Mouse (Mus musculus) CH12.LX (cell line): ENCODE measurements around the gene Gipr. TPM values are rescaled to one million over a fixed set of nuclear protein-coding genes. Genes with fewer than 3 reads are reported as not detected.

Experiments
- DNase-seq: peaks from one replicate; pipeline ENCODE4 v3.0.0-alpha.2; 2013; ENCODE audit errors: extremely low read depth
- H3K27ac ChIP-seq: 2 replicates; pipeline ENCODE4 v1.5.1; 2012; ENCODE audit warnings: low read depth, mild to moderate bottlenecking, control low read depth, moderate library complexity; ENCODE audit not compliant: insufficient read depth
- H3K27me3 ChIP-seq: replicated peaks from 2 replicates; pipeline ENCODE3; 2012; ENCODE audit warnings: inconsistent platforms
- H3K36me3 ChIP-seq, 2 experiments: replicated peaks in 1 of 2; 2 replicates each; pipeline versions ENCODE3 to v1.6.1; 2012; ENCODE audit warnings: inconsistent platforms in 1 of 2, low read length in 1 of 2, mild to moderate bottlenecking in 1 of 2, mixed read lengths in 1 of 2, moderate library complexity in 1 of 2; ENCODE audit not compliant: control insufficient read depth in 1 of 2, insufficient read depth in 1 of 2
- H3K4me1 ChIP-seq, 2 experiments: 2 replicates each; pipeline ENCODE4 v1.6.1; 2012; ENCODE audit warnings: inconsistent platforms in 1 of 2, moderate library complexity in 1 of 2; ENCODE audit not compliant: insufficient read depth in 2 of 2, control insufficient read depth in 1 of 2
- H3K4me2 ChIP-seq: 2 replicates; pipeline ENCODE4 v1.6.1; 2012; ENCODE audit warnings: low read depth, mild to moderate bottlenecking, control low read depth; ENCODE audit not compliant: poor library complexity, insufficient read depth, severe bottlenecking
- H3K4me3 ChIP-seq, 3 experiments: fragments of 150-350 bp in 1 of 3; sonication (generic) in 1 of 3; replicated peaks in 1 of 3; 2 replicates each; pipeline versions ENCODE3 to v1.5.1; 2011 to 2012; ENCODE audit warnings: low read depth in 2 of 3, low read length in 2 of 3, mild to moderate bottlenecking in 2 of 3, moderate library complexity in 2 of 3, control low read depth in 1 of 3, improper control_type of control experiment in 1 of 3, inconsistent platforms in 1 of 3, mixed read lengths in 1 of 3; ENCODE audit not compliant: poor library complexity in 1 of 3
- H3K79me2 ChIP-seq: replicated peaks from 2 replicates; pipeline ENCODE4 v1.6.1; 2012; ENCODE audit warnings: mild to moderate bottlenecking, moderate library complexity; ENCODE audit not compliant: control insufficient read depth, poor library complexity, insufficient read depth, severe bottlenecking; ENCODE audit errors: extremely low read depth
- H3K9ac ChIP-seq: 2 replicates; pipeline ENCODE4 v1.6.1; 2012; ENCODE audit warnings: low read depth, mild to moderate bottlenecking, control low read depth, moderate library complexity; ENCODE audit not compliant: insufficient read depth
- H3K9me3 ChIP-seq: replicated peaks from 2 replicates; pipeline ENCODE3; 2012; ENCODE audit warnings: low read length, inconsistent platforms, mixed read lengths
- BHLHE40 ChIP-seq: IDR thresholded peaks from 2 replicates; pipeline ENCODE4 v1.6.1; 2011; ENCODE audit warnings: mild to moderate bottlenecking, low read depth, low read length, improper control_type of control experiment
- CHD2 ChIP-seq: IDR thresholded peaks from 2 replicates; pipeline ENCODE4 v1.6.1; 2011; ENCODE audit warnings: low read length, improper control_type of control experiment
- CTCF ChIP-seq, 2 experiments: IDR thresholded peaks in 1 of 2; conservative IDR thresholded peaks in 1 of 2; 2 replicates each; pipeline ENCODE4 v1.5.1; 2011 to 2012; ENCODE audit warnings: low read depth in 2 of 2, low read length in 2 of 2, improper control_type of control experiment in 1 of 2, inconsistent platforms in 1 of 2, mild to moderate bottlenecking in 1 of 2, moderate library complexity in 1 of 2
- E2F4 ChIP-seq: IDR thresholded peaks from 2 replicates; pipeline ENCODE4 v1.6.1; 2011; ENCODE audit warnings: low read depth, low read length, improper control_type of control experiment; ENCODE audit not compliant: insufficient replicate concordance
- ELF1 ChIP-seq: IDR thresholded peaks from 2 replicates; pipeline ENCODE4 v1.6.1; 2014; ENCODE audit warnings: low read depth, mild to moderate bottlenecking, inconsistent platforms, low read length, improper control_type of control experiment
- EP300 ChIP-seq: IDR thresholded peaks from 2 replicates; pipeline ENCODE4 v1.6.1; 2011; ENCODE audit warnings: low read length, improper control_type of control experiment
- HCFC1 ChIP-seq: IDR thresholded peaks from 2 replicates; pipeline ENCODE4 v1.6.1; 2012; ENCODE audit warnings: low read depth, mild to moderate bottlenecking, inconsistent platforms, low read length, improper control_type of control experiment
- IRF4 ChIP-seq: IDR thresholded peaks from 2 replicates; pipeline ENCODE4 v1.6.1; 2014; ENCODE audit warnings: low read depth, mild to moderate bottlenecking, inconsistent platforms, low read length, improper control_type of control experiment
- JUND ChIP-seq: conservative IDR thresholded peaks from 2 replicates; pipeline ENCODE4 v1.6.1; 2011; ENCODE audit warnings: low read depth, low read length, improper control_type of control experiment
- MAX ChIP-seq: IDR thresholded peaks from 2 replicates; pipeline ENCODE4 v1.6.1; 2011; ENCODE audit warnings: low read length, improper control_type of control experiment
- MEF2A ChIP-seq: IDR thresholded peaks from 2 replicates; pipeline ENCODE4 v1.6.1; 2014; ENCODE audit warnings: low read depth, mild to moderate bottlenecking, inconsistent platforms, low read length, improper control_type of control experiment, borderline replicate concordance
- MXI1 ChIP-seq: IDR thresholded peaks from 2 replicates; pipeline ENCODE4 v1.6.1; 2011; ENCODE audit warnings: mild to moderate bottlenecking, low read depth, low read length, improper control_type of control experiment
- MYC ChIP-seq: IDR thresholded peaks from 2 replicates; pipeline ENCODE4 v1.6.1; 2011; ENCODE audit warnings: low read depth, mild to moderate bottlenecking, improper control_type of control experiment, low read length
- NELFE ChIP-seq: IDR thresholded peaks from 2 replicates; pipeline ENCODE4 v1.6.1; 2011; ENCODE audit warnings: low read depth, low read length, improper control_type of control experiment
- NRF1 ChIP-seq: IDR thresholded peaks from 2 replicates; pipeline ENCODE4 v1.6.1; 2014; ENCODE audit warnings: low read depth, mild to moderate bottlenecking, inconsistent platforms, low read length, improper control_type of control experiment, moderate library complexity
- POLR2A ChIP-seq: IDR thresholded peaks from 2 replicates; pipeline ENCODE4 v1.6.1; 2011; ENCODE audit warnings: low read depth, mild to moderate bottlenecking, improper control_type of control experiment, low read length
- POLR2AphosphoS2 ChIP-seq: IDR thresholded peaks from 2 replicates; pipeline ENCODE4 v1.6.1; 2011; ENCODE audit warnings: low read depth, low read length, improper control_type of control experiment
- RAD21 ChIP-seq: IDR thresholded peaks from 2 replicates; pipeline ENCODE4 v1.6.1; 2011; ENCODE audit warnings: low read depth, mild to moderate bottlenecking, low read length, improper control_type of control experiment, moderate library complexity
- RCOR1 ChIP-seq: conservative IDR thresholded peaks from 2 replicates; pipeline ENCODE4 v1.6.1; 2012; ENCODE audit warnings: low read depth, mild to moderate bottlenecking, inconsistent platforms, low read length, improper control_type of control experiment
- TCF12 ChIP-seq: IDR thresholded peaks from 2 replicates; pipeline ENCODE4 v1.6.1; 2014; ENCODE audit warnings: low read depth, mild to moderate bottlenecking, inconsistent platforms, low read length, improper control_type of control experiment
- UBTF ChIP-seq: IDR thresholded peaks from 2 replicates; pipeline ENCODE4 v1.6.1; 2012; ENCODE audit warnings: low read depth, mild to moderate bottlenecking, inconsistent platforms, low read length, improper control_type of control experiment, moderate library complexity
- USF1 ChIP-seq: IDR thresholded peaks from 2 replicates; pipeline ENCODE4 v1.6.1; 2014; ENCODE audit warnings: low read depth, mild to moderate bottlenecking, inconsistent platforms, low read length, improper control_type of control experiment
- ZKSCAN1 ChIP-seq: IDR thresholded peaks from 2 replicates; pipeline ENCODE4 v1.6.1; 2012; ENCODE audit warnings: low read depth, inconsistent platforms, low read length, improper control_type of control experiment, borderline replicate concordance
- ZNF384 ChIP-seq: IDR thresholded peaks from 2 replicates; pipeline ENCODE4 v1.6.1; 2012; ENCODE audit warnings: low read depth, low read length, improper control_type of control experiment, inconsistent platforms
- dilution Hi-C: fragments of 300-500 bp; cut with MboI; formaldehyde crosslinking; loops from 2 replicates; pipeline ENCODE4 v1.14.3; 2020; ENCODE audit warnings: low sequenced_read_pairs; ENCODE audit not compliant: extremely low pct_unique_long_range_greater_than_20kb, extremely low pct_ligation_motif_present
- in situ Hi-C: fragments of 300-500 bp; cut with MboI; formaldehyde crosslinking; loops from 3 replicates; pipeline ENCODE4 v1.14.3; 2019; ENCODE audit warnings: low sequenced_read_pairs, low pct_ligation_motif_present, low pct_unique_long_range_greater_than_20kb, mixed read lengths
- polyA plus RNA-seq: library from polyadenylated mRNA; unstranded; fragments of >175 nt; gene quantifications from 2 replicates; pipeline ENCODE4 v1.2.1, GENCODE M21; 2012; ENCODE audit warnings: low read depth; ENCODE audit not compliant: insufficient read length
- total RNA-seq, 2 experiments: library from RNA; depleted of rRNA; stranded (reverse); fragments of 300-350 nt in 1 of 2; fragments of >200 nt in 1 of 2; gene quantifications; 2 replicates each; pipeline ENCODE4 v1.2.3; 2012 to 2014

The Gipr gene
- total and polyA plus RNA-seq, 3 experiments = 0.04 to 0.11 TPM; not detected in 1

DNA sequence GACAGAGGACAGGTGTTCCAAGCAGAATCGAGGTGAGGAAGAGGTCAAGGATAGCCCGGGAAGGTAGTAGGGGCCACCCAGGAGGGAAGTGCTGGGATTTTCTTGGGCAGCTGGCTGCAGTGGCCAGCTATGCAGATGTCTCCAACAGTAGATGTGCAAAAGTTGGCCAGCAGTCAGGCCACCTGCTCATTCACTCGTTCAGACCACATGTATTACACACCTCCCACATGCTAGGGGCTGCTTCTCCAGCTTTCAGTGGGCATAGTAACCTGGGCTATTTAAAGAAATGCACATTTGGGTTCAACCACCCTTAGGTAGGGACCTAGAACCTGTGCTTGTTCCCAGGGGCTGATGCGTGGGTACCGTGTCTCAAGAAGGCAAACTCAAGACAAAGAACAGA, 38.2 kb downstream of the Gipr start:
- Histone ChIP-seq H3K4me2 (no peak overlapping the region), H3K27ac (no peak overlapping the region), H3K9ac (no peak overlapping the region), H3K4me1 (peaks cover 0 to 16% of the 10 kb centered on the region in 2 experiments; a peak in 2 of 4 replicates), H3K9me3 (no peaks in the 10 kb centered on the region), H3K79me2 (peaks cover 9% of the 10 kb centered on the region), H3K36me3 (peaks cover 16 to 59% of the 10 kb centered on the region in 2 experiments), H3K27me3 (no peaks in the 10 kb centered on the region), H3K4me3 (no peak overlapping the region)
- TF ChIP-seq ELF1 = no peak
- no peak for TF ChIP-seq CHD2
- no peak for TF ChIP-seq CTCF (conservative IDR thresholded peaks at IDR 0.05 in 1 of 2, IDR thresholded peaks at IDR 0.05 in 1 of 2; ENCODE audit: low read depth in 2 of 2, low read length in 2 of 2)
- TF ChIP-seq ZNF384 = no peak
- TF ChIP-seq POLR2A = no peak
- dilution Hi-C loops (no loop called here), in situ Hi-C loops (no loop called here)
- no peak for DNase-seq

DNA sequence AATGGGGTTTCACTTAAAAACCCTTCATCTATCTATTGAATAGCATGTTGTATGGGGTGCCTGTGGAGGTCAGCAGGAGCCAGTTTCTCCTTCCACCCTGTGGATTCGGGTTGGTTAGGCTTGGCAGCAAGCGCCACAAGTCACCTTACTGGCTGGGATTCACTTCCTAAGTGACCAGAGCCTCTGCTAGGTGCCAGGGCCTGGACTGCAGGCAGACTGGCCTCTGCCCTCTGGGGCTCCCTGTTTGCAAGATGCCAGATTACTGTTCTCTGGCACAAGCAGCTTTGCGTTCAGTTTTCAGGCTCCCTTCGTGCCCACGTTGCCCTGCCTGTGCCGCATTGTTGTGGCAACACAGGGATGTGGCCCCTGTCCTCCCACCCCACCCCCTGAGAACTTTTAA, 41.2 kb downstream of the Gipr start:
- H3K79me2 ChIP-seq = peaks cover 21% of the 10 kb centered on the region
- H3K9ac ChIP-seq = no peak overlapping the region
- DNase-seq = no peak
- no peak overlapping the region for H3K4me2 ChIP-seq
- H3K27ac ChIP-seq = no peak overlapping the region
- H3K27me3 ChIP-seq = no peaks in the 10 kb centered on the region
- in situ Hi-C loops = no loop called here
- peaks cover 16 to 55% of the 10 kb centered on the region in 2 experiments for H3K36me3 ChIP-seq
- TF ChIP-seq RAD21 (no peak), MXI1 (no peak), JUND (no peak), MYC (no peak), E2F4 (no peak), EP300 (no peak), MEF2A (no peak), RCOR1 (no peak), HCFC1 (no peak), CHD2 (no peak)
- no peaks in the 10 kb centered on the region for H3K9me3 ChIP-seq
- peaks cover 9 to 16% of the 10 kb centered on the region in 2 experiments; a peak in 3 of 4 replicates for H3K4me1 ChIP-seq
- dilution Hi-C loops = no loop called here
- no peak overlapping the region for H3K4me3 ChIP-seq

DNA sequence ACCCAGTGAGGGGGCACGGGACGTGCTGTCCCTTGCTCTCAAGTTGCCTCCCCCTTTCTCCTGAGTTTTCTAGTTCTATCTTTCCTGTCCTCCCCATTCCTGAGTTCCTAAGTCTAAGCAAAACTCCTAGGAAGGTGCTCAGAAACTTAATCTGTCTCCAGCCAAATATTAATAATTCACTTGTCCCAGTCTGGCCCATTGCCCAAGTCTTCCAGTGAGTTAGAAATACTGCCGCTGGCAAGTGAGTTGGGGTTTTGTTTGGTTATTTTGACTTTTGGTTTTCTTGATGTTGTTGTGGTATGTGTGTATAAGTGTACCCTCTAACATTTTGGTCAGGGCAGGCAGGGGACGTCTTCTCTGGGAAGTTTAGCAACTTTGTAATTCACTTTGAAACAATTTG, 44.2 kb downstream of the Gipr start:
- H3K36me3 ChIP-seq = peaks cover 5 to 29% of the 10 kb centered on the region in 2 experiments
- H3K27ac ChIP-seq = no peak overlapping the region
- peaks cover 9 to 16% of the 10 kb centered on the region in 2 experiments; a peak in 3 of 4 replicates for H3K4me1 ChIP-seq
- no peak overlapping the region for H3K4me3 ChIP-seq
- dilution Hi-C loops (no loop called here), in situ Hi-C loops (no loop called here)
- peaks cover 8% of the 10 kb centered on the region for H3K9me3 ChIP-seq
- peaks cover 21% of the 10 kb centered on the region for H3K79me2 ChIP-seq
- no peaks in the 10 kb centered on the region for H3K27me3 ChIP-seq
- TF ChIP-seq E2F4 (no peak), IRF4 (no peak), POLR2AphosphoS2 (no peak), CTCF (conservative IDR thresholded peaks at IDR 0.05 in 1 of 2, IDR thresholded peaks at IDR 0.05 in 1 of 2; ENCODE audit: low read depth in 2 of 2, low read length in 2 of 2) (no peak), MYC (no peak), RCOR1 (no peak), MAX (no peak), BHLHE40 (no peak), MEF2A (no peak), USF1 (no peak), NELFE (no peak), POLR2A (no peak), CHD2 (no peak), UBTF (no peak), TCF12 (no peak), ZKSCAN1 (no peak), RAD21 (no peak), NRF1 (no peak)
- DNase-seq = no peak
- no peak overlapping the region for H3K4me2 ChIP-seq
- no peak overlapping the region for H3K9ac ChIP-seq
